Mouse (Mus musculus): ENCODE results near the gene Ubr2.

Gene Ubr2

GRCm38 (mm10) chr17:46881728-46882127 lies 128.6 kb downstream of the Ubr2 start:
- no peak for DNase-seq (ENCODE audit: low spot score in 2 of 2)

GRCm38 (mm10) chr17:46880322-46880721 lies 130.0 kb downstream of the Ubr2 start:
- no peak for DNase-seq (ENCODE audit: low spot score in 2 of 2)

- no peak for DNase-seq (ENCODE audit: low spot score in 2 of 2)
These were observed 130.5 kb downstream of the Ubr2 start for GRCm38 (mm10) chr17:46879841-46880311.
